Mouse (Mus musculus) embryonic stem cell, embryonic (primary cell): ENCODE measurements around the gene Hist1h2an.
"Not testable (repeated sequence)": the region's sequence is repeated elsewhere in the genome, so short reads cannot be mapped to it uniquely, and the experiment has no call there.

ENCODE experiments used
- CTCF ChIA-PET, 4 experiments: fragments of 300-600 bp in 2 of 4; fragments of 350-600 bp in 2 of 4; sonication (Branson Sonifier 250); formaldehyde crosslinking; loops; one replicate each; lab custom pipeline; 2022; ENCODE audit warnings: inconsistent platforms in 2 of 4; lab: Charles Lee
- POLR2A ChIA-PET, 4 experiments: fragments of 300-600 bp in 2 of 4; fragments of 350-600 bp in 2 of 4; sonication (Branson Sonifier 250); formaldehyde crosslinking; loops; one replicate each; lab custom pipeline; 2022; ENCODE audit warnings: antibody characterized with exemption in 4 of 4, inconsistent platforms in 1 of 4; lab: Charles Lee

Hist1h2an gene

GRCm38 (mm10) chr13:21753524-21754285 lies 33.3 kb downstream of the Hist1h2an start, which contains the start of the genes Hist1h2ak and Hist1h2bn:
Hist1h2ak (minus strand) TSS chr13:21753827.
Hist1h2bn (plus strand) TSS chr13:21754123.
- CTCF ChIA-PET: not testable (repeated sequence)
- POLR2A ChIA-PET: interaction anchor here (0.5 to 16.3 kb wide), 101 partner anchors 8 to 1999 kb away, joined by 3 to 823 read pairs (median 5); partner anchors contain the start of genes Hist1h1b (in 4 of the 4), Hist1h2ai (in 4 of the 4), Hist1h2an (in 4 of the 4) and Hist1h2bl (in 4 of the 4)

DNA sequence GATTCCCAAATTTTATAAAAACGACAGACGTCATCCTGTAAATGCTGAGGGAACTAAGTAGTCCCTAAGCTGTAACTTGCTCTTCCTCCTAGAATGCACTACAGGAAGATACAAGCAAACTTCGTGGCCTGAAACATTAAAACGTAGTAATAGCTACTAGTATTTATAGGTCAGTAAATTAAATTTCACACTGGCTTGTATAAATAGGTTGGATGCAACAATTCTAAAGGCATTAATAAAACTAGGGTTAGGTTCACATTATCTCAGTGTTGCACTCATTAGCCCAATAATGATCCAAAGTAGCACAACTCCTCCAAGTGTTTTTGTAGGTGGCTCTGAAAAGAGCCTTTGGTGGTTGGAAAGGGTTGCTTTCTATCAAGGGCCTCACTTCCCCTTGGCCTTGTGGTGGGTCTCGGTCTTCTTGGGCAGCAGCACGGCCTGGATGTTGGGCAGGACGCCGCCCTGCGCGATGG lies 33.9 kb downstream of the Hist1h2an start:
- POLR2A ChIA-PET: interaction anchor here (0.6 to 16.3 kb wide), 68 partner anchors 8 to 1999 kb away, joined by 3 to 823 read pairs (median 9); partner anchors contain the start of genes Hist1h1b (in 4 of the 4), Hist1h2ai (in 4 of the 4), Hist1h2an (in 4 of the 4) and Hist1h2bl (in 4 of the 4)
- CTCF ChIA-PET: no interaction called here

DNA sequence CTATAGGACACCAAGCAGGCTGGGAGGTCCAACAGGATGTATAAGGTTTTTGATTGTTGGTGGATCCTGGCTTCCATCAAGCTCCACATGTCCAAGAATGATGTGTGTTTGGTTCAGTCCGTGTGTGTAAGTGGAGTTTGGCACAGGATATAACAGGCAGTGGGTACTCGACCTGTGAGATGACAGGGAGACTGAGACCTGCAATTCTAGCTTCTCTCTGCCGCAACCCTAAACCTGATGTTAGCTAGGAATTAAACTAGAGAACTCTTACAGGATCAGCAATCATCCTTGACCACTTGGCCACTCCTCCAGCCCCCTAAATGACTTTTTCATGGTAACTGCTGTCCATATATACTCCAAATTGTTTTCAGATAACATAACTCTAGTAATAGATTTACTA lies 34.7 kb downstream of the Hist1h2an start:
- POLR2A ChIA-PET: interaction anchor here (0.5 to 16.3 kb wide), 47 partner anchors 9 to 1869 kb away, joined by 3 to 823 read pairs (median 12); partner anchors contain the start of genes Hist1h1b (in 4 of the 4), Hist1h2ai (in 4 of the 4), Hist1h2an (in 4 of the 4) and Hist1h2bl (in 4 of the 4)

GRCm38 (mm10) chr13:21751827-21752226 lies 35.2 kb downstream of the Hist1h2an start:
- ChIA-PET CTCF (interaction anchor here in 1 of 4 experiments (1.0 kb wide), 1 partner anchor 17 kb away, joined by 3 read pairs; the partner anchor contains the start of gene Hist1h4j), POLR2A (interaction anchor here (0.5 to 16.3 kb wide), 31 partner anchors 10 to 1833 kb away, joined by 3 to 823 read pairs (median 21); partner anchors contain the start of genes Hist1h1b (in 4 of the 4), Hist1h2an (in 4 of the 4), Hist1h2bp (in 4 of the 4) and Hist1h4j (in 4 of the 4))

More for the DNA sequence above, 34.7 kb downstream of the Hist1h2an start:
- CTCF ChIA-PET: interaction anchor here in 1 of 4 experiments (1.0 kb wide), 1 partner anchor 18 kb away, joined by 3 read pairs; the partner anchor contains the start of gene Hist1h4j

DNA sequence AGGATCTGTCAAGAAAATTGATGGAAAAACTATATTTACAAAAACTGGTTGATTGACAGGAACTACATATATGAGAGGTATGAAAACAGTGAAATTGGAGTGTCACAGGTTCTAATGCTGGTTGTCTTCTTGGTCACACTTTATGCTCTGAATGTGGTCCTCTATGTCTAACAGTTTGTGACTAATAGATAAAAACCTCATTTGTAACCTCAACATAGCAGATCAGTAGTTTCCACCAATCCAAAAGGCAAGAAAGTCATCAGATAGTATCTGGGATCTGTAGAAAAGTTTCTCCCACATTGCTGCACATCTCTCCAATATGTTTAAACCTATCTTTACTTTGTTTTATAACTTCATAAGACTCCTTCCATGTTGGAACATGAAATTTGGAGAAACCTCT lies 35.6 kb downstream of the Hist1h2an start:
- ChIA-PET POLR2A (interaction anchor here in 3 of 4 experiments (1.2 to 16.3 kb wide), 15 partner anchors 8 to 292 kb away, joined by 3 to 823 read pairs (median 22); partner anchors contain the start of genes Hist1h3i (in 3 of the 3), Hist1h1b (in 2 of the 3), Hist1h2ai (in 2 of the 3) and Hist1h2an (in 2 of the 3)), CTCF (no interaction called here)

- ChIA-PET POLR2A (interaction anchor here (0.6 to 16.3 kb wide), 52 partner anchors 9 to 1967 kb away, joined by 3 to 823 read pairs (median 7); partner anchors contain the start of genes Hist1h1b (in 4 of the 4), Hist1h2ai (in 4 of the 4), Hist1h2an (in 4 of the 4) and Hist1h2bm (in 4 of the 4)), CTCF (interaction anchor here in 1 of 4 experiments (1.2 kb wide), 2 partner anchors 15 to 17 kb away, joined by 5 to 6 read pairs; partner anchors contain the start of gene Hist1h4j)
Observed at GRCm38 (mm10) chr13:21750159-21751017, 36.6 kb downstream of the Hist1h2an start, which contains the start of gene Hist1h4k. Hist1h4k (minus strand) TSS chr13:21750505.

GRCm38 (mm10) chr13:21749387-21750158 lies 37.4 kb downstream of the Hist1h2an start:
- CTCF ChIA-PET: interaction anchor here in 1 of 4 experiments (1.2 kb wide), 2 partner anchors 14 to 16 kb away, joined by 5 to 6 read pairs; partner anchors contain the start of gene Hist1h4j
- POLR2A ChIA-PET: interaction anchor here (0.6 to 16.3 kb wide), 56 partner anchors 10 to 1967 kb away, joined by 3 to 823 read pairs (median 7); partner anchors contain the start of genes Hist1h1b (in 4 of the 4), Hist1h2ai (in 4 of the 4), Hist1h2bl (in 4 of the 4) and Hist1h2bm (in 4 of the 4)

GRCm38 (mm10) chr13:21745006-21745405 lies 42.0 kb downstream of the Hist1h2an start:
- ChIA-PET CTCF (no interaction called here), POLR2A (interaction anchor here in 3 of 4 experiments (0.9 to 27.0 kb wide), 17 partner anchors 6 to 42 kb away, joined by 3 to 530 read pairs (median 4); partner anchors contain the start of genes Hist1h2ak (in 2 of the 3), Hist1h2an (in 2 of the 3), Hist1h2bm (in 2 of the 3) and Hist1h2bn (in 2 of the 3))
